Mouse (Mus musculus): ENCODE data around the gene Cyp4f39. TPM values are rescaled to one million over a fixed set of nuclear protein-coding genes. Genes with fewer than 3 reads are reported as not detected.

Cyp4f39 gene
- total RNA-seq (2012; rRNA removed), result 2.8 and 4.8 TPM in 2 replicates

GRCm38 (mm10) chr17:32452482-32452881, at the start of gene Cyp4f39:
Gene Cyp4f39, plus strand, starts transcription at chr17:32452723.
- Histone ChIP-seq H3K9ac (ENCODE audit: insufficient read depth, low read depth, low read length, poor library complexity, severe bottlenecking) (no peak within 1 kb of the TSS), H3K4me3 (ENCODE audit: insufficient read depth in 1 of 2, low read depth in 1 of 2, low read length in 2 of 2, poor library complexity in 1 of 2, severe bottlenecking in 1 of 2) (peak within 1 kb of the TSS; percentile 38 to 64), H3K4me1 (ENCODE audit: control insufficient read depth in 2 of 2, insufficient read depth in 2 of 2, low read length in 2 of 2, poor library complexity in 1 of 2) (peaks cover 4 to 12% of the 10 kb centered on the region in 2 experiments; a peak in 2 of 4 replicates), H3K27ac (ENCODE audit: insufficient read depth, low read depth, low read length, poor library complexity, severe bottlenecking) (no peak within 1 kb of the TSS), H3K36me3 (ENCODE audit: control insufficient read depth, insufficient read depth, low read length, poor library complexity, severe bottlenecking) (no peaks in the 10 kb centered on the region), H3K9me3 (ENCODE audit: control insufficient read depth, insufficient read depth, low read depth, low read length) (no peaks in the 10 kb centered on the region)
- peak; percentile 60 for DNase-seq (ENCODE audit: low read depth, low spot score)
- in situ Hi-C loops (cut with MboI; ENCODE audit: low sequenced_read_pairs in 2 of 2, unreplicated experiment in 2 of 2), result no loop called here
- no peak for TF ChIP-seq CHD2 (IDR thresholded peaks at IDR 0.05; ENCODE audit: low read depth, low read length)
- TF ChIP-seq ZNF384 (IDR thresholded peaks at IDR 0.05; ENCODE audit: low read depth, low read length), result no peak

- no peak overlapping the region for H3K27ac ChIP-seq (ENCODE audit: insufficient read depth, low read depth, low read length, poor library complexity, severe bottlenecking)
- in situ Hi-C loops (cut with MboI; ENCODE audit: low sequenced_read_pairs in 2 of 2, unreplicated experiment in 2 of 2), result no loop called here
- DNase-seq (ENCODE audit: low read depth, low spot score), result no peak
These were observed 49.8 kb upstream of the Cyp4f39 start for GRCm38 (mm10) chr17:32402779-32403157.

GRCm38 (mm10) chr17:32403417-32403816, 49.1 kb upstream of the Cyp4f39 start, which contains the start of gene Rasal3:
Gene Rasal3, minus strand, starts transcription at chr17:32403583.
- Histone ChIP-seq H3K4me1 (ENCODE audit: control insufficient read depth in 2 of 2, insufficient read depth in 2 of 2, low read length in 2 of 2, poor library complexity in 1 of 2) (no peaks in the 10 kb centered on the region), H3K4me3 (ENCODE audit: insufficient read depth in 1 of 2, low read depth in 1 of 2, low read length in 2 of 2, poor library complexity in 1 of 2, severe bottlenecking in 1 of 2) (peak within 1 kb of the TSS; percentile 10 to 28; a peak in 1 of 4 replicates), H3K36me3 (ENCODE audit: control insufficient read depth, insufficient read depth, low read length, poor library complexity, severe bottlenecking) (no peaks in the 10 kb centered on the region), H3K9me3 (ENCODE audit: control insufficient read depth, insufficient read depth, low read depth, low read length) (no peaks in the 10 kb centered on the region), H3K9ac (ENCODE audit: insufficient read depth, low read depth, low read length, poor library complexity, severe bottlenecking) (no peak within 1 kb of the TSS), H3K27ac (ENCODE audit: insufficient read depth, low read depth, low read length, poor library complexity, severe bottlenecking) (no peak within 1 kb of the TSS)
- in situ Hi-C loops (cut with MboI; ENCODE audit: low sequenced_read_pairs in 2 of 2, unreplicated experiment in 2 of 2), result no loop called here
- DNase-seq (ENCODE audit: low read depth, low spot score), result no peak
- no peak for TF ChIP-seq CHD2 (IDR thresholded peaks at IDR 0.05; ENCODE audit: low read depth, low read length)
- no peak for TF ChIP-seq MAFK (IDR thresholded peaks at IDR 0.05; ENCODE audit: insufficient read depth, low read depth, low read length)
- no peak for TF ChIP-seq ZC3H11A (IDR thresholded peaks at IDR 0.05; ENCODE audit: borderline replicate concordance, low read depth, low read length)
- TF ChIP-seq ZNF384 (IDR thresholded peaks at IDR 0.05; ENCODE audit: low read depth, low read length), result no peak
- no peak for TF ChIP-seq HCFC1 (IDR thresholded peaks at IDR 0.05; ENCODE audit: borderline replicate concordance, insufficient read depth, low read length)

More at GRCm38 (mm10) chr17:32402779-32403157, 49.8 kb upstream of the Cyp4f39 start:
- Histone ChIP-seq H3K9me3 (ENCODE audit: control insufficient read depth, insufficient read depth, low read depth, low read length) (no peaks in the 10 kb centered on the region), H3K4me3 (ENCODE audit: insufficient read depth in 1 of 2, low read depth in 1 of 2, low read length in 2 of 2, poor library complexity in 1 of 2, severe bottlenecking in 1 of 2) (peak overlapping the region in 1 of 2 experiments; percentile 28; a peak in 1 of 4 replicates), H3K36me3 (ENCODE audit: control insufficient read depth, insufficient read depth, low read length, poor library complexity, severe bottlenecking) (no peaks in the 10 kb centered on the region), H3K4me1 (ENCODE audit: control insufficient read depth in 2 of 2, insufficient read depth in 2 of 2, low read length in 2 of 2, poor library complexity in 1 of 2) (no peaks in the 10 kb centered on the region), H3K9ac (ENCODE audit: insufficient read depth, low read depth, low read length, poor library complexity, severe bottlenecking) (no peak overlapping the region)
- TF ChIP-seq MAFK (IDR thresholded peaks at IDR 0.05; ENCODE audit: insufficient read depth, low read depth, low read length) (no peak), ZC3H11A (IDR thresholded peaks at IDR 0.05; ENCODE audit: borderline replicate concordance, low read depth, low read length) (no peak), HCFC1 (IDR thresholded peaks at IDR 0.05; ENCODE audit: borderline replicate concordance, insufficient read depth, low read length) (no peak), ZNF384 (IDR thresholded peaks at IDR 0.05; ENCODE audit: low read depth, low read length) (no peak), CHD2 (IDR thresholded peaks at IDR 0.05; ENCODE audit: low read depth, low read length) (no peak)

- H3K27ac ChIP-seq (ENCODE audit: insufficient read depth, low read depth, low read length, poor library complexity, severe bottlenecking), result no peak overlapping the region
- DNase-seq (ENCODE audit: low read depth, low spot score), result no peak
- in situ Hi-C loops (cut with MboI; ENCODE audit: low sequenced_read_pairs in 2 of 2, unreplicated experiment in 2 of 2), result no loop called here
- H3K9ac ChIP-seq (ENCODE audit: insufficient read depth, low read depth, low read length, poor library complexity, severe bottlenecking), result no peak overlapping the region
- no peaks in the 10 kb centered on the region for H3K9me3 ChIP-seq (ENCODE audit: control insufficient read depth, insufficient read depth, low read depth, low read length)
- no peak for TF ChIP-seq ZC3H11A (IDR thresholded peaks at IDR 0.05; ENCODE audit: borderline replicate concordance, low read depth, low read length)
- TF ChIP-seq MAFK (IDR thresholded peaks at IDR 0.05; ENCODE audit: insufficient read depth, low read depth, low read length), result no peak
- no peak for TF ChIP-seq CHD2 (IDR thresholded peaks at IDR 0.05; ENCODE audit: low read depth, low read length)
- TF ChIP-seq HCFC1 (IDR thresholded peaks at IDR 0.05; ENCODE audit: borderline replicate concordance, insufficient read depth, low read length), result no peak
- TF ChIP-seq ZNF384 (IDR thresholded peaks at IDR 0.05; ENCODE audit: low read depth, low read length), result no peak
- H3K36me3 ChIP-seq (ENCODE audit: control insufficient read depth, insufficient read depth, low read length, poor library complexity, severe bottlenecking), result no peaks in the 10 kb centered on the region
- H3K4me3 ChIP-seq (ENCODE audit: insufficient read depth in 1 of 2, low read depth in 1 of 2, low read length in 2 of 2, poor library complexity in 1 of 2, severe bottlenecking in 1 of 2), result no peak overlapping the region
- H3K4me1 ChIP-seq (ENCODE audit: control insufficient read depth in 2 of 2, insufficient read depth in 2 of 2, low read length in 2 of 2, poor library complexity in 1 of 2), result peaks cover 0 to 2% of the 10 kb centered on the region in 2 experiments; a peak in 1 of 4 replicates
These were observed 40.6 kb upstream of the Cyp4f39 start for GRCm38 (mm10) chr17:32411898-32412297.

All from ES-E14 (cell line).